Mouse (Mus musculus) thymus, adult 2 months (tissue): ENCODE data around the gene Ptch1.

Experiments
- CTCF ChIP-seq: fragments of 200-500 bp; IDR thresholded peaks from 2 replicates; pipeline ENCODE4 v1.5.1; 2012; ENCODE audit warnings: mild to moderate bottlenecking, control low read depth, low read length, moderate library complexity, borderline replicate concordance; ENCODE audit not compliant: control insufficient read depth, poor library complexity, insufficient read depth; ENCODE audit errors: extremely low read depth
- POLR2A ChIP-seq: fragments of 200-500 bp; IDR thresholded peaks from 2 replicates; pipeline ENCODE4 v1.6.1; 2012; ENCODE audit warnings: mild to moderate bottlenecking, low read length, control low read depth, moderate library complexity; ENCODE audit not compliant: control insufficient read depth, poor library complexity, insufficient read depth; ENCODE audit errors: extremely low read depth

DNA sequence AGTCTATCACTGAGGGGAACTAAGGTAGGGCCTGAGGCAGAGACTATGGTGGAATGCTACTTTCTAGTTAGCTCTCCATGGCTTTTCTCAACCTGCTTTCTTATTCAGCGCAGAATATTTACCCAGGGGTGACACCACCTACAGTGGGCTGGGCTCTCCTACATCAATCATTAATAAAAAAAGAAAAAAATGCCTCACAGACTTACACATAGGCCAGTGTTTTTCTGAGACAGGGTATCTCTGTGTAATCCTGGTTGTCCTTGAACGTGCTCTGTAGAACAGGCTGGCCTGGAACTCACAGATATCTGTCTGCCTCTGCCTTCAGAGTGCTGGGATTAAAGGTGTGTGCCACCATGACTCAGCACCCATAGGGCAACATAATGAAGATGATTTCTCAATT lies 73.9 kb downstream of the Ptch1 start:
- TF ChIP-seq CTCF: no peak
- TF ChIP-seq POLR2A: no peak
